Mouse (Mus musculus): ENCODE measurements around the gene Rchy1. TPM values are rescaled to one million over a fixed set of nuclear protein-coding genes. Genes with fewer than 3 reads are reported as not detected.

Gene Rchy1
- polyA plus RNA-seq (2012; ENCODE audit: insufficient read depth, insufficient read length, low replicate concordance, missing spikeins) = not detected in 2 replicates

DNA sequence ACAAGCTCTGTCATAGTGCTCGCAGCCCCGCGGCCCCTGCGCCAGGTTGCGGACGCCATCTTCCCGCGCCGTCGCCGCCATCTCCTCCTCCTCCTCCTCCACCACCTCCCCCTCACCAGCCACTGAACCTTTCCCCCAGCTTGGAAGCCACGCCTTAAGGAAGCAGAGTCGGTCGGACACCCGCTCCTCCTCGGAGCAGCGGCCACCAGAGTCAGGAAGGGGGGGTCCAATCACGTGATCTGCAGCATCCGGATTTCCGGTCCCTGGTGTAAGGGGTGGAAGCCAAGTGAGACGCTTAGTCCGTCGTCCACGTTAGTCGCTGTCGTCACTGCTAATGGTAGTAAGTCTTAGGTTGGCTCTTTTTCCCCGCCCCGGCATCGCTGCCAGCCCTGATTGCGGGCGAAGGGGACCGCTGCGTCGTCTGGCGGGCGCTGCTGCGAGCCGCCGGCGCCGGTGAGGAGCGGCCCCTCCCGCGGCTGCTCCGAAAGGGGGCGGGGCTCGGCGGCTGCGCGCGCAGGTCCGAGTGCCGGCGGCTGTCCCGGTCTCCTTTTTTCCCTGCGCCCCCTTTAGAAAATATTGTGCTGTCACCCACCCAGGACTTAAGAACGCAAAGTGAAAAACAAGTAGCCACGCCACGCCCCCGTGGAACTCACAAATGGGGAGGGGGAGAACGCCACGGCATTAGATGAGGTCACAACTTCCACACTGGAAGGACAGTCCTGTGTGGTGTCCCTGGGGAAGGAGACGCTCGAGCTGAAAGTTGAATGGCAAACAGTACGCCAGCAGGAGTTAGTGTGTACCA, at the start of gene Rchy1:
Gene Rchy1, minus strand, starts transcription at position 430 of the 802 bp plus-strand sequence.
- under 1% methylated on average over 65 of the region's 65 CpGs for WGBS
- TF ChIP-seq CTCF (IDR thresholded peaks at IDR 0.05; ENCODE audit: insufficient read depth, low read depth, low read length) = no peak
- peak; percentile 89 for TF ChIP-seq POLR2A (IDR thresholded peaks at IDR 0.05; ENCODE audit: insufficient read depth, low read depth, low read length)

DNA sequence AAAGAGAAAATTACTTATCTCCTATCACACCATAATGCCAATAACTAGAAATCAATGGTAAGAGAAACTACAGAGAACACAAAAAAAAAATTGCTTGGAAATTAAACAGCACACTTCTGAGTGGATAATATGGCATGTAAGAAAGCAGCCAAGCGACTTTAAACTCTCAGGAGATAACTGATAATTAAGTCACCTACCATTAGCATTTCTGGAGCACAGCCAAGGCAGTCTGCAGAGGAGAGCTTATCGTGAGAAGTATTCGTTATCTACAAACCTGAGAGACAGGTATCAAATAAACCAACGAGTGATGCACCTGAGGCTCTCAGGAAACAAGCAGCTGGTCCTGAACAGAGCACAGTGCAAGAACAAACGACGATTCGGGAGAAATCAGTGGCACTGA, 48.9 kb upstream of the Rchy1 start:
- 62% methylated on average over 7 of the region's 7 CpGs for WGBS
- TF ChIP-seq POLR2A (IDR thresholded peaks at IDR 0.05; ENCODE audit: insufficient read depth, low read depth, low read length) (no peak), CTCF (IDR thresholded peaks at IDR 0.05; ENCODE audit: insufficient read depth, low read depth, low read length) (no peak)
- no peak overlapping the region for H3K4me3 ChIP-seq (ENCODE audit: insufficient read depth, low read depth, low read length)
- no peaks in the 10 kb centered on the region for H3K4me1 ChIP-seq (ENCODE audit: control insufficient read depth, insufficient read depth, low read length)
- no peak overlapping the region for H3K27ac ChIP-seq (ENCODE audit: insufficient read depth, low read depth, low read length)

More for the DNA sequence above, at the start of gene Rchy1:
- peak within 1 kb of the TSS; percentile 92 for H3K27ac ChIP-seq (ENCODE audit: insufficient read depth, low read depth, low read length)
- peaks cover 3% of the 10 kb centered on the region; the same call in 1 of the 2 replicates for H3K4me1 ChIP-seq (ENCODE audit: control insufficient read depth, insufficient read depth, low read length)
- H3K4me3 ChIP-seq (ENCODE audit: insufficient read depth, low read depth, low read length) = peak within 1 kb of the TSS; percentile 91

DNA sequence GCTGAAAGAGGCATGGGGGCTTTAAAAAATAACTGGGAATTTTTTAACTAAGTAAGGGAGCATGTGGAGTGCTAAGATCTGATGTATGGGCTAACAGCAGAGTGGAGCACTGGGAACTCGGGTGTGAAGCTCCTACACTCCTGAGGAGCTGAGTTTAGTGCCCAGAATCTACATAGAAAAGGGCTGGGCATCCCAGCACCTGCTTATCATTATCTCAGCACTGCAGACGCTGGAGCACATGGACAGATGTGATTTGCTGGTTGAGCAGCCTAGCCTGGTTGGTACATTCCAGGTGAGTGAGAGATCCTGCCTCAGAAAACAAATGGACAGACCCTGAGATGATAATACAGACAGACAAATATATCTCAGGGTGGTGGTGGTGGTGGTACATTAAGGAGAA, 47.0 kb upstream of the Rchy1 start:
- no peak for TF ChIP-seq CTCF (IDR thresholded peaks at IDR 0.05; ENCODE audit: insufficient read depth, low read depth, low read length)
- no peak for TF ChIP-seq POLR2A (IDR thresholded peaks at IDR 0.05; ENCODE audit: insufficient read depth, low read depth, low read length)
- no peak overlapping the region for H3K4me3 ChIP-seq (ENCODE audit: insufficient read depth, low read depth, low read length)
- H3K4me1 ChIP-seq (ENCODE audit: control insufficient read depth, insufficient read depth, low read length) = no peaks in the 10 kb centered on the region
- 70% methylated on average over 2 of the region's 2 CpGs for WGBS
- no peak overlapping the region for H3K27ac ChIP-seq (ENCODE audit: insufficient read depth, low read depth, low read length)

- 62% methylated on average over 2 of the region's 2 CpGs for WGBS
- TF ChIP-seq POLR2A (IDR thresholded peaks at IDR 0.05; ENCODE audit: insufficient read depth, low read depth, low read length) (no peak), CTCF (IDR thresholded peaks at IDR 0.05; ENCODE audit: insufficient read depth, low read depth, low read length) (no peak)
- no peaks in the 10 kb centered on the region for H3K4me1 ChIP-seq (ENCODE audit: control insufficient read depth, insufficient read depth, low read length)
- no peak overlapping the region for H3K27ac ChIP-seq (ENCODE audit: insufficient read depth, low read depth, low read length)
- H3K4me3 ChIP-seq (ENCODE audit: insufficient read depth, low read depth, low read length) = no peak overlapping the region
Observed at GRCm38 (mm10) chr5:92003011-92003410, 40.1 kb upstream of the Rchy1 start.

- Histone ChIP-seq H3K4me1 (ENCODE audit: control insufficient read depth, insufficient read depth, low read length) (no peaks in the 10 kb centered on the region), H3K4me3 (ENCODE audit: insufficient read depth, low read depth, low read length) (no peak overlapping the region), H3K27ac (ENCODE audit: insufficient read depth, low read depth, low read length) (no peak overlapping the region)
- TF ChIP-seq POLR2A (IDR thresholded peaks at IDR 0.05; ENCODE audit: insufficient read depth, low read depth, low read length) (no peak), CTCF (IDR thresholded peaks at IDR 0.05; ENCODE audit: insufficient read depth, low read depth, low read length) (no peak)
- 81% methylated on average over 2 of the region's 2 CpGs for WGBS
Observed at GRCm38 (mm10) chr5:92000770-92001169, 37.9 kb upstream of the Rchy1 start.

- Histone ChIP-seq H3K27ac (ENCODE audit: insufficient read depth, low read depth, low read length) (no peak overlapping the region), H3K4me3 (ENCODE audit: insufficient read depth, low read depth, low read length) (0 out of 2 replicates have a peak overlapping the region, but pooled peaks have one; percentile 2), H3K4me1 (ENCODE audit: control insufficient read depth, insufficient read depth, low read length) (0 out of 2 replicates have a peak, but pooled peaks cover 2% of the 10 kb centered on the region)
- 32% methylated on average over 13 of the region's 13 CpGs for WGBS
- TF ChIP-seq CTCF (IDR thresholded peaks at IDR 0.05; ENCODE audit: insufficient read depth, low read depth, low read length) (no peak), POLR2A (IDR thresholded peaks at IDR 0.05; ENCODE audit: insufficient read depth, low read depth, low read length) (no peak)
Observed at GRCm38 (mm10) chr5:91994546-91994945, 31.7 kb upstream of the Rchy1 start.

- WGBS = 94% methylated on average over 2 of the region's 2 CpGs
- Histone ChIP-seq H3K4me3 (ENCODE audit: insufficient read depth, low read depth, low read length) (no peak overlapping the region), H3K4me1 (ENCODE audit: control insufficient read depth, insufficient read depth, low read length) (0 out of 2 replicates have a peak, but pooled peaks cover 2% of the 10 kb centered on the region), H3K27ac (ENCODE audit: insufficient read depth, low read depth, low read length) (no peak overlapping the region)
- TF ChIP-seq CTCF (IDR thresholded peaks at IDR 0.05; ENCODE audit: insufficient read depth, low read depth, low read length) = no peak
Observed at GRCm38 (mm10) chr5:91993061-91993460, 30.2 kb upstream of the Rchy1 start.

- WGBS = 90% methylated on average over 6 of the region's 6 CpGs
- Histone ChIP-seq H3K4me3 (ENCODE audit: insufficient read depth, low read depth, low read length) (no peak overlapping the region), H3K27ac (ENCODE audit: insufficient read depth, low read depth, low read length) (no peak overlapping the region), H3K4me1 (ENCODE audit: control insufficient read depth, insufficient read depth, low read length) (0 out of 2 replicates have a peak, but pooled peaks cover 2% of the 10 kb centered on the region)
- no peak for TF ChIP-seq POLR2A (IDR thresholded peaks at IDR 0.05; ENCODE audit: insufficient read depth, low read depth, low read length)
- TF ChIP-seq CTCF (IDR thresholded peaks at IDR 0.05; ENCODE audit: insufficient read depth, low read depth, low read length) = no peak
Observed at GRCm38 (mm10) chr5:91991191-91991937, 28.5 kb upstream of the Rchy1 start.

DNA sequence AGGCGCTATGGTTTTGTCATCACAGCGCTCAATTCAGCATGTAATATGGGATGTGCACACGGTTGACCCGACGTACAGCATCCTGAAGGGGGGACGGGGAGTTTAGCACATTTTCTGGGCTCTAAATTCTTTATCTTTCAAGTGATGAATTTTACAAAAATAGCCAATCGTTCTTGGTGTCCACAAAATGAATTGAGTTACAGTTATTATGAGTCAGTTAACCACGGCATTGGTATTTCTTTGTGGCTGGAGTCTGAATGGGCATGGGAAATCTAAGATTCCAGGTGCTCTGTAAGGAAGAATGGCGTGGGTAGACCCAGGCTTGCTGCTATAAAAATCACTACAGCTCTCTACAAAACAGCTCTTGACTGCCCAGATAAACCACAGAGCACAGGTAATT, 26.4 kb upstream of the Rchy1 start:
- no peaks in the 10 kb centered on the region for H3K4me1 ChIP-seq (ENCODE audit: control insufficient read depth, insufficient read depth, low read length)
- no peak for TF ChIP-seq POLR2A (IDR thresholded peaks at IDR 0.05; ENCODE audit: insufficient read depth, low read depth, low read length)
- no peak for TF ChIP-seq CTCF (IDR thresholded peaks at IDR 0.05; ENCODE audit: insufficient read depth, low read depth, low read length)
- no peak overlapping the region for H3K27ac ChIP-seq (ENCODE audit: insufficient read depth, low read depth, low read length)
- WGBS = 87% methylated on average over 9 of the region's 9 CpGs
- H3K4me3 ChIP-seq (ENCODE audit: insufficient read depth, low read depth, low read length) = no peak overlapping the region
